Mouse (Mus musculus) liver, embryonic 16.5 days (tissue): Measurements from ENCODE around the gene Gm45717. TPM values are rescaled to one million over a fixed set of nuclear protein-coding genes. Genes with fewer than 3 reads are reported as not detected.
"Not testable (repeated sequence)": the region's sequence is repeated elsewhere in the genome, so short reads cannot be mapped to it uniquely, and the experiment has no call there.

Experiments used
- ATAC-seq: fragments of 200-750 bp; cut with Nextera tagmentation; 2 replicates; pipeline ENCODE4 v1.8.0; 2017; ENCODE audit warnings: low read depth, mild to moderate bottlenecking, moderate number of reproducible peaks, moderate library complexity
- H3K27ac ChIP-seq: fragments of 300-500 bp; sonication (generic); 2 replicates; pipeline ENCODE4 v1.5.1; 2014; ENCODE audit warnings: mild to moderate bottlenecking, low read length
- H3K27me3 ChIP-seq: fragments of 300-500 bp; sonication (generic); 2 replicates; pipeline ENCODE4 v1.6.1; 2014; ENCODE audit warnings: low read depth, low read length, mixed read lengths; ENCODE audit not compliant: control insufficient read depth, insufficient read depth
- H3K36me3 ChIP-seq: fragments of 300-500 bp; sonication (generic); 2 replicates; pipeline ENCODE4 v1.6.1; 2014; ENCODE audit warnings: mild to moderate bottlenecking; ENCODE audit not compliant: control insufficient read depth, insufficient read depth
- H3K4me1 ChIP-seq: fragments of 300-500 bp; sonication (generic); 2 replicates; pipeline ENCODE4 v1.6.1; 2014; ENCODE audit warnings: low read depth, low read length, mixed read lengths; ENCODE audit not compliant: control insufficient read depth
- H3K4me2 ChIP-seq: fragments of 300-500 bp; sonication (generic); 2 replicates; pipeline ENCODE4 v1.6.1; 2014; ENCODE audit warnings: low read depth, low read length, mixed read lengths
- H3K4me3 ChIP-seq: fragments of 300-500 bp; sonication (generic); 2 replicates; pipeline ENCODE4 v1.5.1; 2014; ENCODE audit warnings: low read depth, mild to moderate bottlenecking, low read length
- H3K9ac ChIP-seq: fragments of 300-500 bp; sonication (generic); 2 replicates; pipeline ENCODE4 v1.6.1; 2014; ENCODE audit warnings: low read depth, low read length
- H3K9me3 ChIP-seq: fragments of 300-500 bp; sonication (generic); replicated peaks from 2 replicates; pipeline ENCODE4 v1.6.1; 2016; ENCODE audit warnings: low read length; ENCODE audit not compliant: control insufficient read depth
- WGBS: fragments of 180-500 bp; shearing (Covaris S2); extraction: QIAGEN DNeasy Blood & Tissue Kit; methylation state at CpG from one replicate; pipeline ENCODE4 v1.1.7; 2014; ENCODE audit not compliant: insufficient replicate concordance; 5-methylcytosine and 5-hydroxymethylcytosine counted together
- polyA plus RNA-seq: library from polyadenylated mRNA; unstranded; fragments of >200 nt; fragmentation: Nextera tagmentation; extraction: Ambion mirVana; gene quantifications from 2 replicates; pipeline ENCODE4 v1.2.1, GENCODE M21; 2015

Gene Gm45717
- polyA plus RNA-seq, 1 experiment from 2014 or later: not detected

GRCm38 (mm10) chr7:140971479-140972171 is 15.9 kb upstream of the Gm45717 start:
- H3K27ac ChIP-seq: no peak overlapping the region

DNA sequence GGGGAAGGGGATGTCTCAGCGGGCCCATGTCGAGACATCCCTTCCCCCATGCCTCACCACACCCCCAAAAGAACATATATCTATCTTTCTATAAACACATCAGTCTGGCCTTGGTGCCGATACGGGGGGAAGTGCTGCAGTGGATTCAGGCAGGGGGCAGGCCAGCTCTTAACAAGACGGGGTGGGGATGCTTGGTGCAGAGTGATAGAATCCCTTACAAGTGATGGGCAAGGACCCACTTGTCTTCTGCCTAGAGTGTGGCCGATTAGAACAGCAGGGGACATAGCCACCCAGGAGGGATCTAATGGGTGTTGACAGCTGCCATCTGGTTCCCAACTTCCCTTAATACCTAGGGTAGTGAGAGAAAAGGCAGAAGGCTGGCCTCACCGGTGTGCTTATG is 15.2 kb upstream of the Gm45717 start:
- Histone ChIP-seq H3K9ac (no peak overlapping the region), H3K4me1 (no peaks in the 10 kb centered on the region; the same call in 1 of the 2 replicates), H3K27me3 (no peaks in the 10 kb centered on the region), H3K9me3 (no peaks in the 10 kb centered on the region), H3K27ac (no peak overlapping the region), H3K4me3 (no peak overlapping the region), H3K36me3 (no peaks in the 10 kb centered on the region), H3K4me2 (no peak overlapping the region)
- ATAC-seq: no peak
- 27% methylated on average over 7 of the region's 7 CpGs for WGBS

More at GRCm38 (mm10) chr7:140971479-140972171, 15.9 kb upstream of the Gm45717 start:
- no peak overlapping the region for H3K4me2 ChIP-seq
- H3K9ac ChIP-seq: no peak overlapping the region
- H3K9me3 ChIP-seq: no peaks in the 10 kb centered on the region
- H3K27me3 ChIP-seq: no peaks in the 10 kb centered on the region
- H3K36me3 ChIP-seq: no peaks in the 10 kb centered on the region
- H3K4me3 ChIP-seq: no peak overlapping the region
- no peaks in the 10 kb centered on the region; the same call in 1 of the 2 replicates for H3K4me1 ChIP-seq
- 74% methylated on average over 8 of the region's 8 CpGs for WGBS
- ATAC-seq: no peak

DNA sequence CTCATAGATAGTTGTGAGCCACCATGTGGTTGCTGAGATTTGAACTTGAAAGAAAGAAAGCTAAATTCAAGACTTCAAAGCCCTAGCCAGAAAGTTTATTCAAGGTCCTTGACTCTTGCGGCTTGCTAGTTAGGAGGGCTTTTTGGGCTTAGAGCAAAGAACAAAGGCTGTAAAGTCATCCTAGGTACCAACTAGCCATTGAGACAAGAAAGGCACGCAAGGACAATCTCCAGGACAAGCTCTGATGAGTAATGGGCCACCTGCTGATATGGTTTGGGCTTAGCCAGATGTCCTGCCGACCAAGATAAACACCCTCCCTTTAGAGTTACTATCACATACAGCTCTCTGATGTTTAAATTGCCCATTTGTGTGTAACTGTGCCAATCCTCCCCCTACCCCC is 13.0 kb upstream of the Gm45717 start:
- not testable (repeated sequence) for H3K9ac ChIP-seq, H3K4me3 ChIP-seq, H3K9me3 ChIP-seq, H3K36me3 ChIP-seq, H3K4me1 ChIP-seq, H3K4me2 ChIP-seq, H3K27ac ChIP-seq, ATAC-seq, H3K27me3 ChIP-seq
- WGBS: 34% methylated on average over 3 of the region's 3 CpGs

- Histone ChIP-seq H3K27me3 (no peaks in the 10 kb centered on the region), H3K9me3 (no peaks in the 10 kb centered on the region), H3K9ac (no peak overlapping the region), H3K27ac (no peak overlapping the region), H3K4me2 (no peak overlapping the region; the same call in 1 of the 2 replicates), H3K4me3 (no peak overlapping the region), H3K36me3 (no peaks in the 10 kb centered on the region), H3K4me1 (no peaks in the 10 kb centered on the region; the same call in 1 of the 2 replicates)
- no peak for ATAC-seq
- WGBS: 16% methylated on average over 14 of the region's 14 CpGs
Measured at GRCm38 (mm10) chr7:140967862-140968591, 12.3 kb upstream of the Gm45717 start.

GRCm38 (mm10) chr7:140966921-140967320 is 11.2 kb upstream of the Gm45717 start, which contains the start of gene Ifitm1:
Ifitm1 (plus strand) TSS chr7:140967221.
- Histone ChIP-seq H3K9ac (no peak within 1 kb of the TSS), H3K9me3 (no peaks in the 10 kb centered on the region), H3K4me1 (no peaks in the 10 kb centered on the region; the same call in 1 of the 2 replicates), H3K4me2 (no peak within 1 kb of the TSS), H3K27ac (no peak within 1 kb of the TSS), H3K27me3 (no peaks in the 10 kb centered on the region), H3K4me3 (no peak within 1 kb of the TSS), H3K36me3 (no peaks in the 10 kb centered on the region)
- no peak for ATAC-seq
- 54% methylated on average over 4 of the region's 4 CpGs for WGBS

GRCm38 (mm10) chr7:140962733-140963132 is 7.0 kb upstream of the Gm45717 start:
- Histone ChIP-seq H3K27me3 (no peaks in the 10 kb centered on the region), H3K27ac (no peak overlapping the region), H3K9me3 (no peaks in the 10 kb centered on the region), H3K4me2 (no peak overlapping the region), H3K36me3 (no peaks in the 10 kb centered on the region), H3K9ac (no peak overlapping the region), H3K4me3 (no peak overlapping the region), H3K4me1 (no peaks in the 10 kb centered on the region)
- WGBS: 64% methylated on average over 2 of the region's 2 CpGs
- ATAC-seq: no peak

GRCm38 (mm10) chr7:140961416-140961815 is 5.7 kb upstream of the Gm45717 start:
- Histone ChIP-seq H3K36me3 (no peaks in the 10 kb centered on the region), H3K4me1 (peaks cover 3% of the 10 kb centered on the region), H3K9ac (no peak overlapping the region), H3K27ac (no peak overlapping the region), H3K9me3 (no peaks in the 10 kb centered on the region), H3K27me3 (no peaks in the 10 kb centered on the region), H3K4me2 (no peak overlapping the region), H3K4me3 (no peak overlapping the region)
- ATAC-seq: no peak
- 50% methylated on average over 2 of the region's 2 CpGs for WGBS

GRCm38 (mm10) chr7:140960026-140960425 is 4.3 kb upstream of the Gm45717 start:
- Histone ChIP-seq H3K27ac (no peak overlapping the region), H3K36me3 (no peaks in the 10 kb centered on the region), H3K9me3 (no peaks in the 10 kb centered on the region), H3K4me1 (peaks cover 8% of the 10 kb centered on the region), H3K9ac (no peak overlapping the region), H3K4me3 (no peak overlapping the region), H3K27me3 (no peaks in the 10 kb centered on the region), H3K4me2 (no peak overlapping the region)
- 45% methylated on average over 5 of the region's 5 CpGs for WGBS
- no peak for ATAC-seq
